Mouse (Mus musculus) right cerebral cortex, postnatal 36 days (tissue): Measurements from ENCODE around the gene Ankrd28.

ENCODE experiments used
- DNase-seq, 2 experiments: peaks; one replicate each; pipeline ENCODE4 v3.0.0; 2022; ENCODE audit warnings: low spot score in 2 of 2, mixed read lengths in 1 of 2

Ankrd28 gene

DNA sequence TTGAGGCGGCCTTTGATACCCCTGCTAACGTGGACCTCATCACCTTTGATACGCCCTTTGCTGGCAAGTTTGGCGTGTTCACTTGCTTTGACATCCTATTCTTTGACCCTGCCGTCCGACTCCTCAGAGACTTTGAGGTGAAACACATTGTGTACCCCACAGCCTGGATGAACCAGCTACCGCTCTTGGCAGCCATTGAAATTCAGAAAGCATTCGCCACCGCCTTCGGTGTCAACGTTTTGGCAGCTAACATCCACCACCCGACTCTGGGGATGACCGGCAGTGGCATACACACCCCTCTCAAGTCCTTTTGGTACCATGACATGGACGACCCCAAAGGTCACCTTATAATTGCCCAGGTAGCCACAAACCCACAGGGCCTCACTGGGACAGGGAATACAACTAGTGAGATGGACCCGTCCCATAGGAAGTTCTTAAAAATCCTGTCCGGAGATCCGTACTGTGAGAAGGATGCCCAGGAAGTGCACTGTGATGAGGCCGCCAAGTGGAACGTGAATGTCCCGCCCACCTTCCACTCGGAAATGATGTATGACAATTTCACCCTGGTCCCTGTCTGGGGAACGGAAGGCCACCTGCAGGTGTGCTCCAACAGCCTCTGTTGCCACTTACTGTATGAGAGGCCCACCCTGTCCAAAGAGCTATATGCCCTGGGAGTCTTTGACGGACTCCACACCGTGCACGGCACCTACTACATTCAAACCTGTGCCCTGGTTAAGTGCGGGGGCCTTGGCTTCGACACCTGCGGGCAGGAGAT lies 163.3 kb downstream of the Ankrd28 start:
- no peak for DNase-seq

DNA sequence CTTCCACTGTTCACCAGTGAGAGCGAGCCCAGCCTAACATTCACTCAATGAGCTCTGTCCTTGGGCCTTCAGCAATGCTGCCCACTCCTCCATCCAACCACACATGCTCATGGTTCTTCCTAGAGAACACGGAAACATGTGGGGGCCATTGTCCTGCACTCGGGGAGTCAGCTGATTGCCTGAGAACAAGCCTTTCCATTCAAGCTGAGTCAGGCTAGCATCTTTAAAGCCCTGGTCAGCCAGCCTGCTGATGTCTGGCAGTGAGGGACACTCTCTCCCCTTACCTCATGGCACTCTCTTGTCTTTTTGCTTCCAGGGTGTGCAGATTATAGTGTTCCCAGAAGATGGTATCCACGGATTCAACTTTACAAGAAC lies 164.9 kb downstream of the Ankrd28 start:
- DNase-seq, result no peak

DNA sequence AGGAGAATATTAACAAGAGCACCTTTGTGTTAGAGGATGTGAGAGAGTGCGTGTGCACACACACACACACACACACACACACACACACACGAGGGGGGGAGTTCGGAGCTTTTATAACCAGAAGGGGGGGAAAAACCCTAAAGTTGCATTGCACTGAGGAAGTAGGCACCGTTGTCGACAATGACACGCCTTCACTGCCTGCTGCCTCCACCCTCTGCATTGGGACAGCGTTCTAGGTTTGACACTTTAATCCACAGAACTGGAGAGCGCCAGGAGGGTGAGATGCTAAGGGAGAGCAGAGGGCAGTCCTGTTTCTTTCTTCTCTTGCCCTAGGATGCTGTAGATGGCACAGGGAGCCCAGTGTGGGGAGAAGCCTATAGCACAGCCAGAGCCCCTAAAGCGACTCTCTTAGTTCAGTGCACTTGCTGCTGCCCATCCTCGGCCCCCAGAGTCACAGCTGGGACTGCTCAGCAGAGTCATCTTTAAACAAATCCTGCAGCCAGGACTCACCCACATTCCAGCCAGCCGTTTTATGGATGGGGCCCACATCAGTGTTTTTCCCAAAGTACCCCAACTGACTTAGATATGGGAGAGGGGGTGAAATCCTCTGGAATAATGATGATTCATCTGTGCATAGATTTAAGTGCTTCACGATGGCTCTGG lies 165.4 kb downstream of the Ankrd28 start:
- DNase-seq, result no peak

- no peak for DNase-seq
These were observed 166.2 kb downstream of the Ankrd28 start for GRCm38 (mm10) chr14:31664100-31664902.

DNA sequence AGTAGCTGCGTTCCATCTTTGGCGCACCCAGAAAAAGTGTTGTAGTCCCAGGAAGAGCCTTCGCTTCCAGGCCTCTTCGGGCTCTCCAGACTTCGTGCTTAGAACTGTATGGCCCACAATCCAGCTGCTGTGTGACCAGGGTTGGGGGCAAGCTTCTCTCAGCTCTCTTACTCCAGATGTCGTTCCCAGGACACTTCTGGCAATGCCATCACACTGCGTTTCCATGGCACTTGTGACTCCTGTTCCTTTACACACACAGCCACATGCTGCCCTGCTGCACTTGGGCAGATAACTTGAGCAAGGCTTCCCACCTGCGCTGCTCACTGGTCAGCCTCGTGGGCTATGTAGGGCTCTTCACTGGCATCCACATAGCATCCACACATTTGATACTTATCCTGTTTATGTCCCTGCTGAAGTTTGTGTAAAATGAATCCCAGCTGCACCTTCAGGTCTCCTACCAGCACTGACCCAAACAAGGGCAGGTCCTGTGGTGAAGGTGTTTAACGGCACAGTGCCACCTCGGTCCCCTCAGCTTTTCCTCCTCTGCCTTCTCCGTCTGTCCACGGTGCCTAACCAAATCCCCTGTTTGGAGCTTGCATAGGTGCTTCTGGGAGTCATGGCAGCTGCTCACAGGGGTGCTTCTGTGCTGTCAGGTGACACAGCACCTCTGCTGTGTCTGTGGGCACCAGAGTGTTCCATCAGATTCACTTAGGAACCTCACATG lies 166.9 kb downstream of the Ankrd28 start:
- DNase-seq, result no peak

- DNase-seq, result no peak
These were observed 167.8 kb downstream of the Ankrd28 start for GRCm38 (mm10) chr14:31662555-31663211.

GRCm38 (mm10) chr14:31661671-31662554 lies 168.5 kb downstream of the Ankrd28 start:
- DNase-seq, result peak; percentile 88 to 90

DNA sequence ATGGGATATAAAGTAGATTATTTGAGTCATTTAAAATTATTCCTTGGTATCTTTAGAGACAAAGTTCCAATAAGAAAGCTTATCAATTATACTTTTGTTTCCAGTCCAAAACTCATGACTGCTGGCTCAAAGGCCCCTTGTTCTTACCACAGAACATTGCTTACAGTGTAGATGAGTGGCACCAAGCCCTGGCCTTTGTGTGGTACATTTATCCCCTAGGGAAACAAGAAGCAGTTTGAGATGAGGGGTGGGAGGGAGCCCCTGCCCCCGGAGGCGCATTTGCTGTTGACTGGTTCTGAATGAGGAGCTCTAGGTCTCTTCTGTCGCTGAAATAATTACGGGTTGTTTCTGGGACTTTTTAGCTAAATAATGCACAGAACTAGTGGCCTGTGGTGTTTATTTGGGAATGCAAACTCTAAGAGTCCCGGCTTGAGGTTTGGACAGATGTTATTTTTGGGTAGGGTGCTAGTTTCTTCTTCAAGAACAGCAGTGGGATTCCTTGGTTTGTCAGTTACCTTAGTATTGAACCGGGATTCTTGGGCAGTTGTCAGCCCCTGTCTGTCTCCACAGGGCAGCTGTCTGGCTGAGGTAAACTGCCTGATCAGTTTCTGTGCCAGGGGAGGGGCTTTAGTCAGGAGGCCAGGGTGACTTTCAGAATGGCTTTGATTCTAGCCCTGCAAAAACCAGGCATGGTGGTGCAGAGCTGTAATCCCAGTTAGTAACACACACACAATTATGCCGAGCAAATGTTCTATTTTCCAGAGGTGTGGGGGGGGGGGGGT lies 169.9 kb downstream of the Ankrd28 start:
- no peak for DNase-seq

DNA sequence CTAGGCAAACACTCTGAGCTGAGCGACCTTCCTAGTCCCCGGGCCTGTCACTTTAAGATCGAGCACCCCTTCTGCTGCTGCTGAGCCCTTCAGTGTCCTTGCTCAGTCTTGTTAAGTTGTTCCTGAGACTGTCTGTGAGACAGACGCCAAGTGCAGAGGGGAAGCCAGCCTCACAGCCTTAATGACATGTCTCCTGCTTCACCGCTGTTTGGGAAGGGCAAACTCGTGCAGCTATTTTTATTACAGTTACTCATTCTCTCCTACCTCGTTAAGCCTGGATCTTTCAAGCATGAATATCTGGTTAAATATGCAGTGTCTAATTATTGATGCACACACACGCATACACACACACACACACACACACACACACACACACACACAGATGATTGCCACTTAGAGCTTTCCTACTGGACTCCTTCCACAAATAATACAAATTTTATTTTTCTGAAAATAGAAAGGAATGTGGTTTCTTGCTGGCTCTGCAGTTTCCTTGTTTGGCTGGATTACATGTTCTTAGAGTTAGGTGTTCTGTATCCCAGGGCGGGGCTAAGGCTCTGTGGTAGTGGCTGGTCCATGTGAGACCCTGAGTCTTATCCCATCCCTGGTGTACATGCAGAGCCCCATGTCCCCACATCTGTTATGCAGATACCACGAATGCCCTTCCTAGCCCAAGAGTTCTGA lies 170.8 kb downstream of the Ankrd28 start:
- DNase-seq, result no peak

- DNase-seq, result no peak
These were observed 172.2 kb downstream of the Ankrd28 start for GRCm38 (mm10) chr14:31658126-31658680.

DNA sequence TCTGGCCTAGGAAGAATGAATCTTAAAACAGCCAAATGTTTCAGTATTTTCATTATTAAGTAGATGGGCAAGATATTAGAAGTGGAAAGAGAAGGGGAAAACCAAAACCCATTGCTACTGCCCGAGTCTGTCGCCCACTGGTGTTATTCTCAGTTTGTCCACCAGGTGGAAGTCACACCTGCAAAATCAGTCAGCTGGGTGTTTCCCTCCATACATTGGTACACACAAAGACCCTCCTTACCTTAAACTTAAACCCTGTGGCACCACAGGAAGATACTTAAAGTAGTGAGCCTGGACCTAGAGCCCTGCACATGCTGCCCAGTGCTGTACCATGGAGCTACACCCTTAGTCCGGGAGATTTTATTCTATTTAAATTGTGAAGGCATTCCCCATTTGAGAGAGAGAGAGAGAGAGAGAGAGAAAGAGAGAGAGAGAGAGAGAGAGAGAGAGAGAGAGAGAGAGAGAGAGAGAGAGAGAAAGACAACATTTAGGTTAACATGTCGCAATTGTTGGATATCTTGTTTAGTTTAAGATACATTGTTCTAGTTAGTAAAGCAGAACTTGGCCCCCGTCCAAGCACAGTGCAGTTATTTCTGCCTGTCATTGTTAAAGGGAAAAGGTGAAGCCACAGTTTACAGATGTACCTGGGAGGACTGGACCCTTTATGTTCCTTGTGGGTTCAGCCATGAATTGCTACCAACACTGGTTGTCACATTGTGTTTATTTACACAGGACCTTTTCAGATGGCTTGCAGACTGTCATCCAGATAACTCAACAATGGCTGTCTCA lies 173.4 kb downstream of the Ankrd28 start:
- DNase-seq, result no peak

- DNase-seq, result no peak
These were observed 174.1 kb downstream of the Ankrd28 start for GRCm38 (mm10) chr14:31656386-31656785.

GRCm38 (mm10) chr14:31655406-31655805 lies 175.0 kb downstream of the Ankrd28 start:
- DNase-seq, result no peak

DNA sequence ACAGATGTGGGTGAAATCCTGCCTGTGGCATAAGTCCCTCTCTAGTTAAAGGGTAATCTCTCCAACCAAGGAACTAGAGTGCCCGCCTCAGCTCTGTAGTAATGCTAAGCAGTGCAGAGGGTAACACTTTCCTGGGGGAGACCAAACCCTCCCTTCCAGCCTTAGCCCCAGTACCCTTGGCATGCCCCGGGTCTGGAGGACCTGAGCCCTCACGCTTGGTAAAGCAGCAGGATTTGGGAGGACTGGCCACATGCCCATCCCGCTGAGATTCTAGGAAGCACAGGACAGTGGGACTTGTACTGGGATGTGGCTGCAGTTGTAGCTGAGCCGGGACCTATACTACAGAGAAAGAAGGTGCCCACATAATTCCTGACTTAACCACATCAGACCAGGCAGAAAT lies 175.6 kb downstream of the Ankrd28 start:
- no peak for DNase-seq

- no peak for DNase-seq
These were observed 177.2 kb downstream of the Ankrd28 start for GRCm38 (mm10) chr14:31653101-31653875.

DNA sequence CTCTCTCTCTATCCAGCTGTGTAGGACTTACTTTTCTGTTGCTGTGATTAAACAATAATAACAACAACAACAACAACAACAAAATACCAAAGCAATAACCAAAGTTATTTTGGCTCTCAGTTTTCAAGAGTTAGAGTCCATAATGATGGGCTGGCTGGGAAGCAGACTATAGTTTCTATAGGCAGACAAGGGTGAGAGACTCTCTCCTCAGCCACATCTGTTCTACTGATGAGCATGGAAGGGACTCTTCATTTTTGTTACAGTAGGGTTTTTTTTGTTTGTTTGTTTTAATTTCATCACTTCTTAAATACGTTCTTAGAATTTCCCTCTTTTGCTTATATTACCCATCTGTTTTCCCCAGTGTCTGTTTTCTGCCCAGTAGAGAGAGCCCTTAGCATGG lies 177.8 kb downstream of the Ankrd28 start:
- DNase-seq, result no peak

GRCm38 (mm10) chr14:31652106-31652505 lies 178.3 kb downstream of the Ankrd28 start:
- DNase-seq, result no peak
